Mouse (Mus musculus): Measurements from ENCODE around the gene Calr4. TPM values are rescaled to one million over a fixed set of nuclear protein-coding genes. Genes with fewer than 3 reads are reported as not detected.

Calr4 gene
- total and polyA plus RNA-seq, 3 experiments: 0.04 TPM; not detected in 2

Other genes starting within 250 kb of the Calr4 start
- gene Nrd1, start 233.8 kb upstream of the Calr4 start, total RNA-seq (2012; rRNA removed): 24.2 and 27.7 TPM in 2 replicates
- gene Nrd1, start 233.8 kb upstream of the Calr4 start, polyA plus RNA-seq (2012; ENCODE audit: insufficient read depth in 1 of 2, insufficient read length in 2 of 2, low read depth in 1 of 2, low replicate concordance in 2 of 2, missing spikeins in 1 of 2): 100 to 1,000 TPM in 1 of 2 experiments, 10 to 100 TPM in 1; 72.7 to 883 TPM
- gene Osbpl9, start 32.2 kb upstream of the Calr4 start, total RNA-seq (2012; rRNA removed): 14.9 and 19.7 TPM in 2 replicates
- gene Osbpl9, start 32.2 kb upstream of the Calr4 start, polyA plus RNA-seq (2012; ENCODE audit: insufficient read depth in 1 of 2, insufficient read length in 2 of 2, low read depth in 1 of 2, low replicate concordance in 2 of 2, missing spikeins in 1 of 2): 10 to 100 TPM in 1 of 2 experiments, not detected in 1; 42.6 TPM
- 19.7 and 21.6 TPM in 2 replicates for gene Eps15, start 45.8 kb downstream of the Calr4 start, total RNA-seq (2012; rRNA removed)
- 100 to 1,000 TPM in 1 of 2 experiments, 10 to 100 TPM in 1; 53.3 to 107 TPM for gene Eps15, start 45.8 kb downstream of the Calr4 start, polyA plus RNA-seq (2012; ENCODE audit: insufficient read depth in 1 of 2, insufficient read length in 2 of 2, low read depth in 1 of 2, low replicate concordance in 2 of 2, missing spikeins in 1 of 2)
- gene Ttc39a, start 172.1 kb downstream of the Calr4 start, total RNA-seq (2012; rRNA removed): 1.8 and 2.8 TPM in 2 replicates
- gene Ttc39a, start 172.1 kb downstream of the Calr4 start, polyA plus RNA-seq (2012; ENCODE audit: insufficient read depth in 1 of 2, insufficient read length in 2 of 2, low read depth in 1 of 2, low replicate concordance in 2 of 2, missing spikeins in 1 of 2): 1 to 10 TPM in 1 of 2 experiments, not detected in 1; 4.2 TPM

All from MEL (cell line).